Mouse (Mus musculus) erythroid progenitor cell, adult 5-6 weeks (primary cell): ENCODE results near the gene Hepacam. TPM values are rescaled to one million over a fixed set of nuclear protein-coding genes. Genes with fewer than 3 reads are reported as not detected.

ENCODE experiments used
- ATAC-seq: replicated peaks from 2 replicates; pipeline ENCODE4 v1.8.0; 2016; ENCODE audit warnings: moderate number of reproducible peaks, mild to moderate bottlenecking, moderate TSS enrichment, inconsistent platforms; ENCODE audit not compliant: poor library complexity, low FRiP score, severe bottlenecking
- total RNA-seq, 2 experiments: library from RNA; stranded (forward) in 1 of 2; stranded (reverse) in 1 of 2; fragments of 150-400 nt in 1 of 2; fragments of 186-747, 209-891 nt in 1 of 2; gene quantifications; 2 replicates each; pipeline versions ENCODE4 v1.2.3 to v1.2.4; 2015 to 2017; ENCODE audit warnings: low replicate concordance in 2 of 2

The Hepacam gene
- total RNA-seq, 2 experiments from 2014 or later, result not detected

DNA sequence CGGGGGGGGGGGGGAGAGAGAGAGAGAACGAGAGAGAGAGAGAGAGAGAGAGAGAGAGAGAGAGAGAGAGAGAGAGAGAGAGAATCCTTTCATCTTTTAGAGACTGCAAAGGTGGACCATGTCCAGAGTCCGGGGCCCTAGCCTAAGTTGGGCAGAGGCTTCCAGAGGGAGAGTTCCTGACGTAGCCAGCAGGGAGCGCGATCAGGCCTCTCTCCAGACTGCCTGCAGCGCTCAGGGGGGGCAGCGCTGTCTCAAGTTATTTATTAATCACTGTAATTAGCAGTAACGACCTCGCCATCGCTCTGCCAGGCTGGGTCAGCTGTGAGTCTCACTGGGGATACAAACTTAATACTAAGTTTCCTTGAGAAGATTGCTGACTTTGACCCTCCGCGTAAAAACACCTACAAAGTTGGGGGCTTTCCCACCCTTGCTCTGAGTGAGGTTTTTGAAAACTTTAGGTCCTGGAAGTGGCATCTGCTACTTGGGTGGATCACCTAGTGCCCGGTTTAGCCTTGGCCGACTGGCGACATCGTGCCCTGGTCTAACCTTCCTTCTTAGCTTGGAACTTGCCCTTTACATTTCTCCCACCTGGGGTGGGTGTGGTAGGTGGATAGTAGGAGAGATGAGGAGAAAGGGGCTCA lies 65.0 kb downstream of the Hepacam start:
- ATAC-seq, result no peak

DNA sequence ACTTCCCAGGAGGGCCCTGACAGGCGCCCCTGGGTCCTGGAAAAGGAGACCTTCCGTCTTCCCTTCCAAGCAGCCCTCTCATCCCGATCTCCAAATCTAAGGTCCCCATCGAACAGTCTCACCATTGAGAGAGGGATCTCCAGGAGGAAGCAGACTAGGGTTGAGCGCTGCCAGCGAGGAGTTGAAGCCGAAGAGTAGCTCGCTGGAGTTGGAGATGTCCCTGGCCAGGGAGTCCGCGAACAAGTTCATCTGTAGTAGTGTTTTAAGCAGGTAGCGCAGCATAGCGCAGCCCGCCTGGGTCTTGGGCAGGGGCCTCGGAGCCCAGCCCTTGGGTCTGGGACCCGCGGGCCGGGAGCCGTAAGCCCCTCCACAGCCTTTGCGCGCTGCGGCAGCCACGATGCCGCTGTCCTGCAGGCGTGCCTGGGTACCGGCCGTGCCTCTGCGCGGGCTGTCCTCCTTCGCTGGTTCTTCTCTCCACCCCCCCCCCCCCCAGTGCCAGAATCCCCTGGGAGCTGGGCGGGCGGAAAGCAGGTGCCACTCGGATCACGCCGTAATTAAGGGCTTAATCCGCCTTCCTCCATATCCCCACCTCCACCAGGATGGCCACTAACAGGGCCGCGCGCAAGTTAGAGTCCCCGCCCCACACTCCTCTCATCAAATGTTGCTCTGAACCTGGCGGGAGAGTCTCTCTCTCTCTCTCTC lies 65.7 kb downstream of the Hepacam start, which contains the start of gene Robo3:
TSS of gene Robo3 (minus strand) at position 527 of the 702 bp plus-strand sequence.
- ATAC-seq, result no peak

DNA sequence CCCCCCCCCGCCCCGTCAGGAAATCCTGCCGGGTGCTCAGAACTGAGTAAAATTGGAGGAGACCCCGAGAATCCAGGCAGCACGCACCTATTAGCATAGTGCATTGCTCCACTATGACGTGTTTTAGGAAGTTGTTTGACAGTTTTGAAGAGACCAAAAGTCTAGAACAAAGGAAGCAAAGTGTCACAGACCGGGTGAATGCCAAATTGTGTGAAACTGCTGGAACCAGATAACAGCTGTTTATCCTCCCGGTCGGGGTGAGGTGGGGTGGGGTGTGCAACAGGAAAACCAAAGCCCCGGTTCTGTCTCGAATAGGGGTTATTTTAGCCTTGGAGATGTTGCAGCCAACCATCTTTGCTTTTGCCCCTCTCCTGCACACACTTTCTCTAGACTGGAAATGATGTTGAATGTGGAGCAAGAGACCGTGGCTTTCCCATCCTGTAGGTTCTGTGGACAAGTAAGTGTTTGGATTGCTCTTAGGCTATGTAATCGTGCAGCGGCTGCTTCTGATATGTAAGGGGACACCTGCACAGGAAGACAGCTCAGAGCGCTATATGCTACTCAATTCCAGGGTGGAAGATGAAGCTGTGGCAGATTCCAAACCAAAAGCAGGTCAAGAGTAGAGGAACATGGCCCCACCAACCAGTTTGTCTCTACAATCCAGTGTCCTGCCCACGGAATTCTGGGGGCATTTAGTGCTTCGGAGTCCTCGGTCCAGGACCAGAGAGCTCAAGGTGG lies 66.8 kb downstream of the Hepacam start:
- ATAC-seq, result no peak

DNA sequence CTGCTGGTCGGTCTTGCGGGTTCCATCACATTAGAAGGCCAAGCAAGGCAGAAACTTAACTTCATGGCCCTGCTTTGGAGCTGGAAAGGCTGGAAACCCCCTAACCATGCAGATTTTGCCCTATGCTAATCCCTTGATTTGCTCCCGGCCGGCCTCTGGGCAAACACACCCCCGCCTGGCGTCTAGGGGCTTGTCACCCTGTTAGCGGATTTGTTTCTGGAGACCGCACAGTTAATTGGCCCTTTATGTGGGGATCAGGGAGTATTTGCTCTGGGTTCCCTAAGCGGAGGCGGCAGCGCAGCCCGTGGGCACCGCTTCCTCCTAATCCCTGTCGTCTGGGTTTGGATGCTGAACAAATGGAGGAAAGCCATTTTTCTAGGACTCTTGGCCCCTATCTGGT lies 67.8 kb downstream of the Hepacam start:
- ATAC-seq, result no peak

DNA sequence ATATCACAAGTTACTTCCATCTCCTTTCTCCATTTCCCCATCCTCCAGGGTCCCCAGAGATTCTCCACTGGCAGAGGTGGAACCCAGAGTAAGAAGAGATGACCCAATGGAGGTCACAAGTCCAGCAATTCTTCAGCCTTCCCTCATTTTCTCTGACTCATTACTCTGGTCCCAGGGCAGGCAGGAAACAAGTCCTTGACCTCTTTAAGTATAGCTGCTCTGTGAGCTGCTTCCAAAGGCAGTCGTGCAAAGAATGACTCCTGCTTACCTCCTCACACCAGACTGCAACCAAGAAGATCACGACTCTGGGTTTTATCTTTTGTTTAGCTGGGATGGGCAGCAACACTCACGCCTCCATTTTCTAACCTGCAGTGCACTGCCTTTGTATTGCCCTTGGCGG lies 68.5 kb downstream of the Hepacam start:
- ATAC-seq, result no peak

Other genes with a start within 250 kb of the Hepacam start
- gene Pknox2, start 219.9 kb upstream of the Hepacam start, total RNA-seq (2015; ENCODE audit: low replicate concordance), result not detected in 2 replicates
- gene Pknox2, start 219.9 kb upstream of the Hepacam start, total RNA-seq (2017; ENCODE audit: low replicate concordance), result 0.13 TPM in 1 of 2 replicates, not detected in the other
- gene Tmem218, start 159.1 kb upstream of the Hepacam start, total RNA-seq (2015; ENCODE audit: low replicate concordance), result 1.4 TPM in 1 of 2 replicates, not detected in the other
- gene Tmem218, start 159.1 kb upstream of the Hepacam start, total RNA-seq (2017; ENCODE audit: low replicate concordance), result 0.23 and 0.77 TPM in 2 replicates
- gene Slc37a2, start 111.6 kb upstream of the Hepacam start, total RNA-seq (2015; ENCODE audit: low replicate concordance), result 0.84 and 2.2 TPM in 2 replicates
- gene Slc37a2, start 111.6 kb upstream of the Hepacam start, total RNA-seq (2017; ENCODE audit: low replicate concordance), result 1.7 and 4.8 TPM in 2 replicates
- 10.1 and 13.7 TPM in 2 replicates for gene Ccdc15, start 18.9 kb upstream of the Hepacam start, total RNA-seq (2015; ENCODE audit: low replicate concordance)
- 6.1 and 8.0 TPM in 2 replicates for gene Ccdc15, start 18.9 kb upstream of the Hepacam start, total RNA-seq (2017; ENCODE audit: low replicate concordance)
- gene Robo4, start 34.5 kb downstream of the Hepacam start, total RNA-seq (2015; ENCODE audit: low replicate concordance), result not detected in 2 replicates
- gene Robo4, start 34.5 kb downstream of the Hepacam start, total RNA-seq (2017; ENCODE audit: low replicate concordance), result not detected in 2 replicates
- not detected in 2 replicates for gene Robo3, start 65.9 kb downstream of the Hepacam start, total RNA-seq (2015; ENCODE audit: low replicate concordance)
- gene Robo3, start 65.9 kb downstream of the Hepacam start, total RNA-seq (2017; ENCODE audit: low replicate concordance), result not detected in 2 replicates
- 5.0 and 8.3 TPM in 2 replicates for gene Msantd2, start 122.0 kb downstream of the Hepacam start, total RNA-seq (2015; ENCODE audit: low replicate concordance)
- gene Msantd2, start 122.0 kb downstream of the Hepacam start, total RNA-seq (2017; ENCODE audit: low replicate concordance), result 0.91 and 1.0 TPM in 2 replicates
- not detected in 2 replicates for gene Esam, start 160.7 kb downstream of the Hepacam start, total RNA-seq (2015; ENCODE audit: low replicate concordance)
- gene Esam, start 160.7 kb downstream of the Hepacam start, total RNA-seq (2017; ENCODE audit: low replicate concordance), result not detected in 2 replicates
- not detected in 2 replicates for gene Vsig2, start 171.9 kb downstream of the Hepacam start, total RNA-seq (2015; ENCODE audit: low replicate concordance)
- not detected in 2 replicates for gene Vsig2, start 171.9 kb downstream of the Hepacam start, total RNA-seq (2017; ENCODE audit: low replicate concordance)
- 1.1 and 3.8 TPM in 2 replicates for gene Nrgn, start 185.6 kb downstream of the Hepacam start, total RNA-seq (2015; ENCODE audit: low replicate concordance)
- gene Nrgn, start 185.6 kb downstream of the Hepacam start, total RNA-seq (2017; ENCODE audit: low replicate concordance), result 2.3 TPM in 1 of 2 replicates, not detected in the other
- gene Siae, start 188.3 kb downstream of the Hepacam start, total RNA-seq (2015; ENCODE audit: low replicate concordance), result 2.2 and 2.5 TPM in 2 replicates
- 3.6 and 5.9 TPM in 2 replicates for gene Siae, start 188.3 kb downstream of the Hepacam start, total RNA-seq (2017; ENCODE audit: low replicate concordance)
- not detected in 2 replicates for gene Spa17, start 246.4 kb downstream of the Hepacam start, total RNA-seq (2015; ENCODE audit: low replicate concordance)
- gene Spa17, start 246.4 kb downstream of the Hepacam start, total RNA-seq (2017; ENCODE audit: low replicate concordance), result 11.6 TPM in 1 of 2 replicates, not detected in the other